Mouse (Mus musculus): ENCODE data around the gene Lsm7. TPM values are rescaled to one million over a fixed set of nuclear protein-coding genes. Genes with fewer than 3 reads are reported as not detected.
A peak's percentile ranks its signal among the peaks of the same experiment; 100 is the strongest.
"Not testable (repeated sequence)": the region's sequence is repeated elsewhere in the genome, so short reads cannot be mapped to it uniquely, and the experiment has no call there.

Lsm7 gene
- total and polyA plus RNA-seq, 2 experiments from 2014 or later, result 249 to 299 TPM

- no peak for DNase-seq (ENCODE audit: low spot score)
- H3K4me1 ChIP-seq (ENCODE audit: insufficient read depth, low read length), result no peaks in the 10 kb centered on the region
- H3K27me3 ChIP-seq (ENCODE audit: insufficient read depth, low read length), result no peaks in the 10 kb centered on the region
- H3K36me3 ChIP-seq (ENCODE audit: insufficient read depth, low read length), result no peaks in the 10 kb centered on the region
- H3K4me3 ChIP-seq (ENCODE audit: low read depth, low read length), result no peak overlapping the region
- no peak for ATAC-seq (ENCODE audit: low FRiP score)
- WGBS, result 58% methylated on average over 2 of the region's 2 CpGs
- H3K27ac ChIP-seq (ENCODE audit: low read depth, low read length), result no peak overlapping the region
- H3K9me3 ChIP-seq (ENCODE audit: low read length), result no peaks in the 10 kb centered on the region
- H3K9ac ChIP-seq (replicated peaks; ENCODE audit: low read length, poor library complexity, severe bottlenecking), result no peak overlapping the region
- TF ChIP-seq CTCF (IDR thresholded peaks at IDR 0.05), result no peak
- no peak overlapping the region for H3K4me2 ChIP-seq (ENCODE audit: low read depth, low read length, poor library complexity, severe bottlenecking)
Measured at GRCm38 (mm10) chr10:80817164-80817563, 37.8 kb downstream of the Lsm7 start.

GRCm38 (mm10) chr10:80816303-80816702 is 38.7 kb downstream of the Lsm7 start:
- H3K9me3 ChIP-seq (ENCODE audit: low read length); DNase-seq (ENCODE audit: low spot score); H3K9ac ChIP-seq (replicated peaks; ENCODE audit: low read length, poor library complexity, severe bottlenecking); ATAC-seq (ENCODE audit: low FRiP score); H3K27me3 ChIP-seq (ENCODE audit: insufficient read depth, low read length); H3K4me3 ChIP-seq (ENCODE audit: low read depth, low read length); H3K4me2 ChIP-seq (ENCODE audit: low read depth, low read length, poor library complexity, severe bottlenecking); H3K36me3 ChIP-seq (ENCODE audit: insufficient read depth, low read length); H3K4me1 ChIP-seq (ENCODE audit: insufficient read depth, low read length); H3K27ac ChIP-seq (ENCODE audit: low read depth, low read length): not testable (repeated sequence)
- 80% methylated on average over 3 of the region's 3 CpGs for WGBS

- 0 out of 2 replicates have a peak, but pooled peaks have one; percentile 16 for TF ChIP-seq CTCF (IDR thresholded peaks at IDR 0.05)
- Histone ChIP-seq H3K9ac (replicated peaks; ENCODE audit: low read length, poor library complexity, severe bottlenecking) (no peak overlapping the region), H3K4me1 (ENCODE audit: insufficient read depth, low read length) (peaks cover 5% of the 10 kb centered on the region; the same call in 1 of the 2 replicates), H3K27ac (ENCODE audit: low read depth, low read length) (no peak overlapping the region), H3K27me3 (ENCODE audit: insufficient read depth, low read length) (no peaks in the 10 kb centered on the region), H3K36me3 (ENCODE audit: insufficient read depth, low read length) (no peaks in the 10 kb centered on the region), H3K4me2 (ENCODE audit: low read depth, low read length, poor library complexity, severe bottlenecking) (no peak overlapping the region), H3K9me3 (ENCODE audit: low read length) (no peaks in the 10 kb centered on the region), H3K4me3 (ENCODE audit: low read depth, low read length) (no peak overlapping the region)
- no peak for DNase-seq (ENCODE audit: low spot score)
- WGBS, result 59% methylated on average over 7 of the region's 7 CpGs
- no peak for ATAC-seq (ENCODE audit: low FRiP score)
Measured at GRCm38 (mm10) chr10:80814800-80815199, 40.2 kb downstream of the Lsm7 start.

GRCm38 (mm10) chr10:80813366-80813765 is 41.6 kb downstream of the Lsm7 start, which contains the start of gene Jsrp1:
Gene Jsrp1, minus strand, starts transcription at chr10:80813498.
- DNase-seq (ENCODE audit: low spot score), result no peak
- TF ChIP-seq CTCF (IDR thresholded peaks at IDR 0.05), result no peak
- no peak within 1 kb of the TSS for H3K4me2 ChIP-seq (ENCODE audit: low read depth, low read length, poor library complexity, severe bottlenecking)
- H3K9me3 ChIP-seq (ENCODE audit: low read length), result no peaks in the 10 kb centered on the region
- no peak for ATAC-seq (ENCODE audit: low FRiP score)
- H3K4me3 ChIP-seq (ENCODE audit: low read depth, low read length), result no peak within 1 kb of the TSS
- peaks cover 5% of the 10 kb centered on the region; the same call in 1 of the 2 replicates for H3K4me1 ChIP-seq (ENCODE audit: insufficient read depth, low read length)
- H3K27me3 ChIP-seq (ENCODE audit: insufficient read depth, low read length), result no peaks in the 10 kb centered on the region
- 61% methylated on average over 4 of the region's 4 CpGs for WGBS
- no peak within 1 kb of the TSS for H3K9ac ChIP-seq (replicated peaks; ENCODE audit: low read length, poor library complexity, severe bottlenecking)
- H3K36me3 ChIP-seq (ENCODE audit: insufficient read depth, low read length), result no peaks in the 10 kb centered on the region
- no peak within 1 kb of the TSS for H3K27ac ChIP-seq (ENCODE audit: low read depth, low read length)

- no peak for DNase-seq (ENCODE audit: low spot score)
- Histone ChIP-seq H3K27me3 (ENCODE audit: insufficient read depth, low read length) (no peaks in the 10 kb centered on the region), H3K9me3 (ENCODE audit: low read length) (no peaks in the 10 kb centered on the region), H3K4me1 (ENCODE audit: insufficient read depth, low read length) (peaks cover 5% of the 10 kb centered on the region; the same call in 1 of the 2 replicates), H3K4me3 (ENCODE audit: low read depth, low read length) (no peak overlapping the region), H3K36me3 (ENCODE audit: insufficient read depth, low read length) (no peaks in the 10 kb centered on the region), H3K4me2 (ENCODE audit: low read depth, low read length, poor library complexity, severe bottlenecking) (no peak overlapping the region), H3K9ac (replicated peaks; ENCODE audit: low read length, poor library complexity, severe bottlenecking) (no peak overlapping the region), H3K27ac (ENCODE audit: low read depth, low read length) (no peak overlapping the region)
- ATAC-seq (ENCODE audit: low FRiP score), result no peak
- 62% methylated on average over 5 of the region's 5 CpGs for WGBS
- TF ChIP-seq CTCF (IDR thresholded peaks at IDR 0.05), result no peak
Measured at GRCm38 (mm10) chr10:80812391-80813041, 42.5 kb downstream of the Lsm7 start.

- ATAC-seq (ENCODE audit: low FRiP score) (no peak), DNase-seq (ENCODE audit: low spot score) (no peak)
- TF ChIP-seq CTCF (IDR thresholded peaks at IDR 0.05), result no peak
Measured at GRCm38 (mm10) chr10:80810084-80810483, 44.9 kb downstream of the Lsm7 start.

More at GRCm38 (mm10) chr10:80810084-80810483, 44.9 kb downstream of the Lsm7 start:
- Histone ChIP-seq H3K9ac (replicated peaks; ENCODE audit: low read length, poor library complexity, severe bottlenecking) (no peak overlapping the region), H3K4me3 (ENCODE audit: low read depth, low read length) (no peak overlapping the region), H3K4me2 (ENCODE audit: low read depth, low read length, poor library complexity, severe bottlenecking) (no peak overlapping the region), H3K9me3 (ENCODE audit: low read length) (no peaks in the 10 kb centered on the region), H3K36me3 (ENCODE audit: insufficient read depth, low read length) (0 out of 2 replicates have a peak, but pooled peaks cover 3% of the 10 kb centered on the region), H3K27me3 (ENCODE audit: insufficient read depth, low read length) (no peaks in the 10 kb centered on the region), H3K27ac (ENCODE audit: low read depth, low read length) (no peak overlapping the region), H3K4me1 (ENCODE audit: insufficient read depth, low read length) (peaks cover 10% of the 10 kb centered on the region; the same call in 1 of the 2 replicates)
- 4% methylated on average over 14 of the region's 20 CpGs for WGBS
